Mouse (Mus musculus) neural tube, embryonic 10.5 days (tissue): ENCODE measurements around the gene Cap1.
A peak's percentile ranks its signal among the peaks of the same experiment; 100 is the strongest.

Experiments used
- DNase-seq: peaks from one replicate; pipeline ENCODE4 v3.0.0-alpha.2; 2017; ENCODE audit warnings: low spot score; ENCODE audit errors: extremely low spot score

The Cap1 gene

GRCm38 (mm10) chr4:122885768-122886578, at the start of gene Cap1:
Gene Cap1 (minus strand): TSS chr4:122886056.
- peak; percentile 97 for DNase-seq

- no peak for DNase-seq
Measured at GRCm38 (mm10) chr4:122933857-122934256, 48.0 kb upstream of the Cap1 start.

- no peak for DNase-seq
Measured at GRCm38 (mm10) chr4:122933051-122933591, 47.3 kb upstream of the Cap1 start.

DNA sequence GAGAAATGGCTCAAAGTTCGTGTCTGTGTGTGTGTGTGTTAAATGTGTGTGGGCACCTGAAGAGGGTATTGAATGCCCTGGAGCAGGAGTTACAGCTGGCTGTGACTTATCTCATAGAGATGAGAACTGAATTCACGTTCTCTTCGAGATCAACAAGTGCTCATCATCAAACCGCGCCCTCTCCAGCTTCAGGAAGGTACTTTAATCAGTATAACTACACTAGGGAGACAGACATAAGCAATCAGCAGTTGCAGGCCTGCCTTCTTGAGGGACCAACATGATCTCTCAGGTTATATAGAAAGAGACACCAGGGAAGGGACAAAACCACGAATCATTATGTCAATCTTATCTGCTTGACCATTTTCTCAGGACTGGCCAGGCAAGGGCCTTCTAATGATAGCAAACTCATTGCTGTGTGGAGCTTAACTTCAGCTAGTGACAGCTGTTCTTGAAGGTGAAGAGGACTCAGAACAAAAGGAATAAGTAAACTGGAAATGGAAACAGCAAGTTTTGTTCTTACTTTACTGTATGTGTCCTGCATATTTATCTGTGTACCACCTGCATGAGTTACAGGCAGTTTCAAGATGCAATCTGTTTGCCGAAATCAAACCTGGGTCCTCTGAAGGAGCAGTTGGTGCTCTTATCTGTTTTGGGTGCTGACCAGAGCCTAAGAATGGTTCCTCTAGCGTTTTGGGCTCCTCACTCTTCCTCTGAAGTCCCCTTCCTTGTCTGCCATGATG, 46.6 kb upstream of the Cap1 start:
- DNase-seq, result no peak

- DNase-seq, result no peak
Measured at GRCm38 (mm10) chr4:122930939-122931590, 45.2 kb upstream of the Cap1 start.

DNA sequence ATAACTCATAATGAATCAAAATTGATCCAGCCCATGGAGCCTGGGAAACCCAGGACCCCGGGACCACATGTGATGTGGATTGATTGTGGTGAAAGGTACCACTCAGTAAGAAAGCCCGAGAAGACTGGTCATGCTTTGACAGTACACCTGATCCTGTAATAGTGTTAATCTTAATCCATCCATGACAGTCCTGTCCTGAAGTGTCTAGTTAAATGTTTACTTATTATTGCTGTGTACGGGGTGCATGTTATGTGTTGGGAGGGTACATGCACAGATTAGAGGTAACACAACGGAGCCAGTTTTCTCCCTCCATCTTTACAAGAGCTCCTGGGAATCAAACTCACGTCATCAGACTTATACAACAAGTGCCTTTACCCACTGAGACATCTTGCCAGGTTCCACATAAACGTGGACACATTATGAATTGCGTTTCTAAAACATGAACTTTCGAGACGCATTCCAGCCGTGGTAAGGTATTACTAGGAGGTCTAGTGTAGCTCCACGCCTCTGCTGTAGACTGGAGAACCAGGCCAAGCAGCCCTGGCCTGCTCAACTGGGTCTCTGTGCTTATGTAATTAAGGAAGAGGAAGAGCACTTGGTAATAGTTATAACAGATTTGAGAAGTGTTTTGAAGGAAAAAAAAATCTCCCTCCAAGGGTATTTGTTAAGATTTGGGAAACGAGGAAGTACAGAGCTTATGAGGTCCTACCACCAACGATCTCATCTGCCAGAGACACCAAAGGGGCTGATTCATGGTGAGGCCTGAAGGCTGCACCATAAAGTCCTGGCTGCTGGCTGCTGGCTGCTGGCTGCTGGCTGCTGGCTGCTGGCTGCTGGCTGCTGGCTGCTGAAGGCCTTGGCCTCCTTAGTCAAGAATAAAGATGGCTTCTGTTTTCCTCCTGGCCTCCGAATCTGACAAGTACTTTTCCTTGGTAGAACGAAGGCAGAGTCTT, 37.8 kb upstream of the Cap1 start:
- DNase-seq, result no peak

GRCm38 (mm10) chr4:122922841-122923240, 37.0 kb upstream of the Cap1 start:
- DNase-seq, result no peak

GRCm38 (mm10) chr4:122915985-122916384, 30.1 kb upstream of the Cap1 start:
- DNase-seq, result no peak

- DNase-seq, result no peak
Measured at GRCm38 (mm10) chr4:122914186-122914585, 28.3 kb upstream of the Cap1 start.

DNA sequence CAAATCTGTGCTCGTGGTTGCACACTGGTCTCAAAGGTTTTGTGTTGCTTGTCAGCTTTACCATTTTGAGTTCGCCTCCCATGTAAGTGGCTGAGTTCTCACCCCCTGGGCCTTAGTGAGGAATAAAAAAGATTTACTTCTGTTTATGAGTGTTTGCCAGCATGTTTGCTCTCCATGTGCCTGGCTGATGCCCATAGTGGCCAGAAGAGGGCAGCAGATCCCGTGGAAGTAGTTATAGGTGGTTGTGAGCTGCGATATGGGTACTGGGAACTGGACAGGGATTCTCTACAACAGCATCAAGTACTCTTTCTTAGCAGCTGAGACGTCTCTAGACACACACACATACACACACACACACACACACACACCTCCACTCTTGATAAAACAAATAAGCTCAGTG, 26.8 kb upstream of the Cap1 start:
- DNase-seq, result no peak

- no peak for DNase-seq
Measured at GRCm38 (mm10) chr4:122910577-122910976, 24.7 kb upstream of the Cap1 start.

- no peak for DNase-seq
Measured at GRCm38 (mm10) chr4:122909572-122910189, 23.8 kb upstream of the Cap1 start.

- DNase-seq, result no peak
Measured at GRCm38 (mm10) chr4:122905359-122905758, 19.5 kb upstream of the Cap1 start.

DNA sequence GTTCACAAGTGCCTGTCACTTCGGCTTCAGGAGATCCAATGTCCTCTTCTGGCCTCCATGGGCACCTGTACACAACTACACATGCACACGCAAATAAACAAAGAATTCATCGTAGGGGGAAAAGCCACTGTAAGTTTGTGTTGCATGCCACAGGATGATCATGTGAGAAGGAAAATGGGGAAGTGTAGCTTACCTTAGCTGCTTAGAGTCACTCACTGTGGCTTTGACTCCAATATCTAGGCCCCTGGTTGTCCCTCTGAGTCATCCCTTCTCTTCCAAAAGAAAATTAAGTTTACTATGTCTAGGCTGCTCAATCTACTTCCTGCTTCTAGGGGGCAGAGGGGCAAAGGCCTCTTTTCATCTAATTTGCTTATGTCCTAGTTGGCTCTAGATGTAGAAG, 17.9 kb upstream of the Cap1 start:
- no peak for DNase-seq

- DNase-seq, result no peak
Measured at GRCm38 (mm10) chr4:122902156-122902555, 16.3 kb upstream of the Cap1 start.

GRCm38 (mm10) chr4:122898313-122898712, 12.5 kb upstream of the Cap1 start:
- peak; percentile 59 for DNase-seq

DNA sequence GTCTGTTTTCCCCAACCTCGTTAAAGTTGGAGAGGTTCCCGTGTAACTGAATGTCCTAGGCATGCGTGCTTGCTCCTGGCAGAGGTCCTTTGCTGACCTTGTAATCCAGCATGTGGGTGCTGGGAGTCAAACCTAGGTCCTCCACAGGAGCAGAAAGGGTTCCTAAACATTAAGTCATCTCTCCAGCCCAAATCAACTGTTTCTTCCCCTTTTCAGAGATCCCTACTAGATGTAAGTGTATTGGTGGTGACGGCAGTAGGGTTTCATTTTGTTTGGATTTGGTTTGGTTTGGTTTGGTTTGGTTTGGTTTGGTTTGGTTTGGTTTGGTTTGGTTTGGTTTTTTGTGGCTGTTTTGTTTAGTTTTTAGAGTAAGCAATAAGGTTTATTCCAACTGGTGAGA, 11.9 kb upstream of the Cap1 start:
- no peak for DNase-seq

DNA sequence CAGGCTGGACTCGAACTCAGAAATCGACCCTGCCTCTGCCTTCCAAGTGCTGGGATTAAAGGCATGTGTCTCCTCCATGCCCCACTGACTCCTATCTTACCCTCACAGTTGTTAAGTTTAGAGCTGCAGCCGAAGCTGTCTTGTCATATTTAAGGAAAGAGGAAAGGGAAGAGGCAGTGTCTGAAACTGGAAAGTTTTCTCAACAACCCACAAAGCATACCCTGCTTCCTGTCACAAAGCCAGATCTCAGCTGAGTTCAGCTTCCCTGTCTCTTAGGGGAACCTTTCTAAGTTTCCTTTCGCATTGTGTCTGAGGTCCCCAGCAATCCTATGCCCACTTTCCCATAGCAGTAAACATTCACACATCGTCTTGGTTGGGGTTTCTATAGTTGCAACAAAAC, 6.3 kb upstream of the Cap1 start:
- no peak for DNase-seq

DNA sequence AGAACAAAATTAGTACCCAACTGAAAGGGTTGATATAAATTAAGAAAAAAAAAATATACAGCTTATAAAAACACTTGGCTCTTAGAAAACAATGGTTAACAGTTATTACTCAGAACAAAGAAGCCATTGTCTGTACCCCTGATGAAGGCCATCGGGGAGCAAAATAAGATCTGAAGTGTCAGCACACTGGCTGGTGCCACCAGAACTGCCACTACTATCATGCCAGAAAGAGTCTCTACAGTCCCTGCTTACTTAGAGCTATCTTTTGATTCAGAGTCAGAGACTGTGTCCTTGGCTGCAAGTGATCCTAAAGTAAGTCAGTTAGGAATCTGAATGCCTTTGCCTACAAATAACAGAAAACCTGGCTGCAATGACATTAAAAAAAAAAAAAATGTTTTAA, 5.7 kb upstream of the Cap1 start:
- DNase-seq, result no peak

- no peak for DNase-seq
Measured at GRCm38 (mm10) chr4:122890881-122891481, 5.1 kb upstream of the Cap1 start.
